Mouse (Mus musculus) liver (tissue): ENCODE data around the gene Wdr62.

Experiments
- DNase-seq: peaks from one replicate; pipeline ENCODE4 v3.0.0-alpha.2; 2020; ENCODE audit warnings: mixed read lengths

The Wdr62 gene

DNA sequence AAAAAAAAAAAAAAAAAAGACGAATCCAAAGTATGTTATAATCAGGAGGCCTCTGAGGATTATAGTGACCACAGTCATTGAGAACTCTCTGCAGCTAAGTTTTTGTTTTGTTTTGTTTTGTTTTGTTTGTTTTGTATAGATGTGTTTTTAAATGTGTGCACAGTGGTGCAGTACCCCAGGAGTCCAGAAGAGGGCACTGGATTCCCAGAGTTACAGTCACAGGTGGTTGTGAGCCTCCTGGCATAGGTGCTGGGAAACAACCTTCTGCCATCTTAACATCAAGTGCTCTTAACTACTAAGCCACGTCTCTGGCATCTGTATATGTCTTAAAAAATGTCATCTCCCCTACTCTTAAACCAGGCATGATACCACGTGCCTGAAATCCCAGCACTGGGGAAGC is 20.7 kb upstream of the Wdr62 start:
- DNase-seq, result peak; percentile 53

GRCm38 (mm10) chr7:30297266-30297665 is 17.0 kb upstream of the Wdr62 start:
- DNase-seq, result no peak

GRCm38 (mm10) chr7:30296816-30297215 is 16.6 kb upstream of the Wdr62 start:
- no peak for DNase-seq

DNA sequence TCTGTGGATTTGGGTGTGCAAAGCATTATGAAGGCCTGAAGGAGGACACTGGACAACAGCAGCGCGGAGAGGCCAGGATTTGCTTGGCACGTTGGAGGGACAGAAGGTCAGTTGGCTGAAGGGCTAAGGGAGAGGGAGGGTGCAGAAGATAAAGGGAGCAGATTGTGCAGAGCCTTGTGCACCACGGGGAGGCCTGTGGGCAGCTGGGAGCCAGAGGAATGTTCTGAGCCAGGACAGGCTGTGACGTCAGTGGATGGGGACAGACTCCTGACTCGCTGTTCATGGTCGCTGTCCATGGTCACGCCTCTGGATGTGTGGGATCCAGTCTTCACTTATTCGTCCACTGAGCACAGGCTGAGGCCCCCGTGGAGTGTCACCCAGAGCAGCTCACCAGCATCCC is 14.9 kb upstream of the Wdr62 start:
- no peak for DNase-seq

DNA sequence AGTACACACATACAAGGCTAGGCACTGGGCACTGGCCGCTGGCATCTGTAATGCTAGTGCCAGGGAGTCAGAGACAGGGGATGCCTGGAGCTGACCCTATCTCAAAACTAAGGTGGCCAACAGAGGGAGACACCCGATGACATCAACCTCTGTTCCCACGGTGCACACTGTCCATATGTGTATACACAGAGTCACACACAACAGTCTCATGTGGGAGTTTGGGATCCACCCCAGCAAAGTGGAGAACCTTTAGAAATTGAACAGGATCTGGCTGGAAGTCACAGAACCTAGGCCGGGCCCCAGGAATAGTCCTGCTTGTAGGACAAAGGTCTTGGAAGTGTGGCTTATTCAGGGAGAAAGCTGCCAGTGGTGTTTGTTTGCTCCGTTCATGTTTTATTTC is 14.1 kb upstream of the Wdr62 start:
- no peak for DNase-seq

DNA sequence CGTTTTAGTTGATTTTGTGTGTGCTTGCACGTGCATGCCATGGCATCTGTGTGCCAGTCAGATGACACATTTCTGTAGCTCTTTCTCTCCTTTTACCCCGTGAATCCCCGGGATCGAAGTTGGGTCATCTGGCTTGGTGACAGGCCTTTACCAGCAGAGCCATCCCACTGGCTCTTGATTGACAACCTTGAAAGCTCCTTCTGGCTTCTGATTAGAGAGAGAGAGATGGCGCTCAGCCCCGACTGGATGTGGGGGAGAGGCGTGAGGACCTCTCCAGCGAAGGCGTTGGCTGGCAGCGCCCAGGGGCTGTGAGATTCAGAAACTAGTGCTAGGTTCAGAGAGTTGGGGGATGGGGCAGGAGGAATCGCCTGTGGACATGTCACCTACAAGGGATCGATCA is 13.6 kb upstream of the Wdr62 start:
- no peak for DNase-seq

DNA sequence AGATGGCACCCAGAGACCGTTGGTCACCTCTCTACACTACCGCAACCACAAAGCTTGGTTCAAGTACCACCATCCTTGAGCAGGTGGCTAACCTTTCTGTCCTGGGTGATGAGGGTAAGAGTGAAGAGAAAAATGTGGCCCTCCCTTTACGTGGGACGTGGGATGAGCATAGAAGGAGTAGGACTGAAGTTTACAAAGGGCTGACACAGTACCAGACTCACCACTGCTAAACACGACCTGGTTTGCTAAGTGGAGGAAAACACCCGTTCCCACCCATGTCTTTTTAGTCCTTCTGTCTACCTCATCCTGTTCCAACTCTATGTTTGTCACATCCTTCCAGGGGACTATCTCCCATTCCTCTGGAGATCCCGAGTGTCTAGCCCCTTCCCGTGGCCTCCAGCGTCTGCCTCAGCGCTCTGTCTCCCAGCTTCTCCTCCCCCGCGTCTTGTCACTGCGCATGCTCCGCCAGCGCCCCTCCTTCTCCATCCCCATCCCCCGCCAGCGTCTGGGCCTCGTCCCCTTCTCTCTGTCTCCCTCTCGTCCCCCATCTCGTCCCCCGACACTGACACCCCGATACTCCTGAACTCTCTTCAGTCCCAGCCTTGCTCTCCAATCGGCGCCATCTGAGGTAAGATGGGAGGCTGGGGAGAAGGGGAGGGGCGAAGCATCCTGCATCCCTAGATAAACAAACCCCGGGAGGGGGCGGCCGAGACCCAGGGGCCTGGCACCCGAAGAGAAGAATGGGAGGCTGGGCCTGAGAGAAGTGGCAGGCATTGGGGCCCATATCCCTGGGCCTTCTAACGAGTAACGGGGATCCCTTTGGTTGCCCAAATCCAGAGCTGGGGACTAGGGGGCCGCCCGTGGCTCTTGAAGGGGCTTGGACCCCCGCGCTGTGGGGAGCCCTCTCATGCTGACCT is 11.3 kb upstream of the Wdr62 start, which contains the start of gene Clip3:
Gene Clip3 (plus strand): TSS at position 514 of the 917 bp plus-strand sequence.
- DNase-seq, result peak; percentile 59

DNA sequence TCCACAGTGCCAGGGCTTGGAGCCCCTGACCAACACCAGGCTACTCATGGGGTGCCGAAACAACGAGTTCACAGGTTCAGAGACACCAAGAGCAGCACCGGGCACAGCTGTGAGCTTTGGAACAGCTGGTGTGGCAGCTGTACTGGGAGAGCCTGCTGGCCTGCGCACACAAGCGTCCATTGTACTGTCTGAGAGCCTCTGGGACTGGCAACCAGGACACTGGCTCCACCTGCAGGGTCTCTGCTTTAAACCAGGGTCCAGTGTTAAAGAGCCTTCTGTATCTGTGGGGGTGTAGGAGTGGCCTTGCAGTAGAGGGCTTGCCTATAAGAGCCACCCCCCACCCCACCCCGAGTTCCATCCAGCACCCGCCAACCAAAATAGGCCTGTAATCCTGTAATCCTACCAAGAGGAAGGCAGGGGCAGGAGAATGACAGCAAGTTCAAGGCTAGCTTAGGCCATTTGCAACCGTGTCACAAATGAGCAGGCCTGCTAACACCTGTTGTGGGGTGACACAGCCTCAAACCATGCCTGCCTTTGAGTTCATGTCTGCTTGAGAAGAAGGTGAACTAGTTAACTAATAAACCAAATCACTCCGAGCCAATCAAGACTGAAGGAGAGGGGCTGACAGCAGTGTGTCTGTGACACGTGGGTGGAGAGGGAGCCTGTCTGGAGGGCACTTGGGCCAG is 9.6 kb upstream of the Wdr62 start:
- no peak for DNase-seq

GRCm38 (mm10) chr7:30289071-30289713 is 9.0 kb upstream of the Wdr62 start:
- DNase-seq, result no peak

- no peak for DNase-seq
These were observed 7.8 kb upstream of the Wdr62 start for GRCm38 (mm10) chr7:30288046-30288445.

GRCm38 (mm10) chr7:30286701-30287410 is 6.6 kb upstream of the Wdr62 start:
- no peak for DNase-seq

- DNase-seq, result no peak
These were observed 2.5 kb upstream of the Wdr62 start for GRCm38 (mm10) chr7:30282740-30283139.

DNA sequence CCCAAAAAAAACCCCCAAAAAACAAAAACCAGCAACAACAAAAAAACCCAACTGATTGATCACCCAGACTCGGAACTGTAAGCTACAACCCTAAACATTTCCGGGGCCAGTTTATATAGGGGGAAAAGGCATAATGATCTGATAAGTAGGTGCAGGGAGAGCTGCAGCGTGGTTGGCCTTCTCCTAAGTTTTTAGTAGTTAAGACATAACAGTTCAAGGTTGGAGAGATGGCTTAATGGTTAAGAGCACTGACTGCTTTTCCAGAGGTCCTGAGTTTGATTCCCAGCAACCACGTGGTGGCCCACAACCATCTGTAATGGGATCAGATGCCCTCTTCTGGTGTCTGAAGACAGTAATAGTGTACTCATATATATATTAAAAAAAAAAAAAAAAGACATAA is 1.3 kb upstream of the Wdr62 start:
- no peak for DNase-seq

- peak; percentile 80 for DNase-seq
These were observed 485 bp upstream of the Wdr62 start for GRCm38 (mm10) chr7:30280670-30281138.

GRCm38 (mm10) chr7:30279536-30279935 is 683 bp downstream of the Wdr62 start:
- DNase-seq, result peak; percentile 58

GRCm38 (mm10) chr7:30278911-30279310 is 1.3 kb downstream of the Wdr62 start:
- no peak for DNase-seq

DNA sequence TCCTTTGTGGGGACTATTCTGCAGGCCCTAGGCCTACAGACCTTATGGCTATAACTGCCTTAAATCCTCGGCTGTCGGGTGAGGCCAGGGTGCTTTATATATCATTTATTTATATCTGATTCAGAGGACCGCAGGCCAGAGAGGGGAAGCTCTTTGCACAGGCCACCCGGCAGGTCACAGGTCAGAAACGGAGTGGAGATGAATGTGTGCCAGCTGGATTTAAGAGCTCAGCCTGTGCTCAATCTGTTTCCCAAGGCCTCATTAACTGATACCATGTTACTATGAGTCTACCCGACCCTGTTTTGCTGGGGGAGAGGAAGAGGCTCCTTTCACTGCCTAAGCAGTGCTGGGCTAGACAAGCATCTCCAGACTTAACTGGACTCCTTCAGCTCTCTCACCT is 5.8 kb downstream of the Wdr62 start:
- no peak for DNase-seq

DNA sequence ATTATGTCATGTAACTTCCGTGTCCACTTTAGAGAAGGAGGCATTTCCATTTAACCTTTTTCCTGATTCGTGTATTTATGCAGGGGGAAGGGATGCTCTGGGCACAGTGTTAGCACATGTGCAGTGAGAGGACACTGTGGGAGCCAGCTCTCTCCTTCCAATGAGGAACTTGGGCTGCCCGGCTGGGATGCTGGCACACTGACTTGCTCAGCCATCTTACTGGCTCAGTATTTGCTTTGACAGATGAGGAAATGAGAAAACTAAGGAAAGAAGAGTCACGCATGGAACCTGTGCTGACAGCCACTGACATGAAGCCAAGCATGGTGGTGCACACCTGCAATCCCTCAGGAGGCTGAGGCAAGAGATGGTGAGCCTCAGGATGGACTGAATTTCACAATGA is 10.6 kb downstream of the Wdr62 start:
- no peak for DNase-seq

- DNase-seq, result no peak
These were observed 13.4 kb downstream of the Wdr62 start for GRCm38 (mm10) chr7:30266780-30267179.

DNA sequence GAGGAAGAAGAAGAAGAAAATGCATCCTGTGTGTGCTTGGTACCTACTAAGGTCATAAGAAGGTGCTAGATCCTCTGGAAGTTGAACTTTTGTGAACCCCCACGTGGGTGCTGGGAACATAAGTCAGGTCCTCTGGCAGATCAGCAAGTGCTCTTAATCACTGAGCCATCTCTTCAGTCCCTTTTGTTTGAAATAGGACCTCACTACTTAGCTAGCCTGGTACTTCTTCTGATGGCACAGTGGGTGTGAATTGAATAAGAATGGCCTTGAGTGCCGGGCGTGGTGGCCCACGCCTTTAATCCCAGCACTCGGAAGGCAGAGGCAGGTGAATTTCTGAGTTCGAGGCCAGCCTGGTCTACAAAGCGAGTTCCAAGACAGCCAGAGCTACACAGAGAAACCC is 14.3 kb downstream of the Wdr62 start:
- no peak for DNase-seq

- DNase-seq, result no peak
These were observed 14.7 kb downstream of the Wdr62 start for GRCm38 (mm10) chr7:30265531-30265930.

- DNase-seq, result no peak
These were observed 15.2 kb downstream of the Wdr62 start for GRCm38 (mm10) chr7:30265041-30265440.
